In the genomic region with DNA sequence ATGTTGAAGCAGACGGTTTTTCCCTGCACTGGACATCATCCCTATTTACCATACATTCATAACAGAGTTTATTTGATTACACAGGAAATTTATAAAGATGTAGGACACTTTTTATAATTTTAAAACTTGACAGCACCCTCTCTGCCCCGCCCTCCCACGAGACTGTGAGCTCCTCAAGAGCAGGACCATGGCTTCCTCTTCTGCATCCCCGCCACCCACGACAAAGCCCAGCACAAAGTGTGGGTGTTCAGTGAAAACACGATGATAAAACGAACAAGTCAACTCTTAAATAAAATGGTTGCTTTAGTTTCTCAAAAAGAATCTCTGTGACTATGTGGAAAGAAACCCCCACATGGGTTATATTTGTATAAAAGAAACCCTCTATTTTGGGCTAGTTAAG, we compare ENCODE assay signal across 29 mouse cellular contexts.
DNase-seq lines count a peak whose midpoint lies in the region; ATAC-seq lines count a peak whose summit lies in the region.
"Had no signal": no experiment of that assay in that cellular context is flagged by ENCODE, and none has a peak within 500 bp of the region (broad histone marks: within the 10 kb centered on the region; RNA-seq: fewer than 3 reads in every experiment).

No protein-coding gene starts in this region.

- H3K27ac ChIP-seq in forebrain, embryonic 12.5 days: no peak overlapping the region
- H3K27ac ChIP-seq: embryonic facial prominence, embryonic 13.5 days; forebrain, embryonic 10.5 days; gastrocnemius, adult 2 months; hindbrain, embryonic 10.5 days; hindbrain, postnatal 0 days; kidney, postnatal 0 days; liver, embryonic 15.5 days had no signal

- H3K4me1 ChIP-seq in forebrain, embryonic 12.5 days: no peaks in the 10 kb centered on the region
- H3K4me1 ChIP-seq: embryonic facial prominence, embryonic 13.5 days; hindbrain, embryonic 10.5 days; liver, embryonic 15.5 days had no signal

- no peak overlapping the region for H3K4me2 ChIP-seq in forebrain, embryonic 12.5 days
- H3K4me2 ChIP-seq: embryonic facial prominence, embryonic 13.5 days; liver, embryonic 15.5 days; lung, embryonic 14.5 days had no signal

- no peaks in the 10 kb centered on the region for H3K27me3 ChIP-seq in forebrain, embryonic 12.5 days
- H3K27me3 ChIP-seq: embryonic facial prominence, embryonic 13.5 days; liver, embryonic 15.5 days had no signal

- H3K9ac ChIP-seq in forebrain, embryonic 12.5 days: no peak overlapping the region
- H3K9ac ChIP-seq: embryonic facial prominence, embryonic 13.5 days; forebrain, postnatal 0 days; liver, embryonic 15.5 days; lung, embryonic 14.5 days had no signal

- 91% methylated on average over 7 of the region's 7 CpGs for WGBS in forebrain, embryonic 12.5 days

- DNase-seq in layer of hippocampus, adult 9-11 months: peak; percentile 33
- no peak for DNase-seq in layer of hippocampus, postnatal 14 days (ENCODE audit: low spot score in 2 of 2)
- DNase-seq in frontal cortex, adult 2 months (ENCODE audit: extremely low spot score in 1 of 2, low spot score in 1 of 2): peak; percentile 28 to 71
- peak; percentile 26 to 44 for DNase-seq in left cerebral cortex, postnatal 14 days (ENCODE audit: low spot score in 2 of 2)
- DNase-seq in right cerebral cortex, postnatal 25 days: peak; percentile 42
- DNase-seq in spleen, postnatal 14 days (ENCODE audit: low spot score in 2 of 2): no peak
- DNase-seq in cerebellum, postnatal 4 days (ENCODE audit: low spot score in 2 of 2): no peak
- DNase-seq: adrenal gland, postnatal 10 days; cerebellum, adult 11 months; cerebellum, adult 9-10 months; cerebellum, postnatal 36 days; gastrocnemius, adult 2 months; heart, postnatal 14 days; kidney, adult 8-10 months; lung, embryonic 14.5 days; lung, postnatal 14 days; midbrain, embryonic 14.5 days; thymus, adult 18-20 months; thymus, postnatal 36 days had no signal

- no peak for ATAC-seq in forebrain, embryonic 12.5 days (ENCODE audit: low FRiP score)
- ATAC-seq: forebrain, postnatal 0 days; hindbrain, postnatal 0 days; intestine, embryonic 16.5 days; Patski had no signal

- H3K4me3 ChIP-seq in forebrain, embryonic 12.5 days (replicated peaks): no peak overlapping the region
- H3K4me3 ChIP-seq: embryonic facial prominence, embryonic 13.5 days; forebrain, embryonic 10.5 days; gastrocnemius, adult 2 months; hindbrain, embryonic 10.5 days; liver, embryonic 15.5 days had no signal

- no peaks in the 10 kb centered on the region for H3K36me3 ChIP-seq in forebrain, embryonic 12.5 days (replicated peaks)
- H3K36me3 ChIP-seq: embryonic facial prominence, embryonic 13.5 days; forebrain, embryonic 10.5 days; hindbrain, embryonic 10.5 days; liver, embryonic 15.5 days had no signal

- intact Hi-C loops in left cerebral cortex, postnatal 14 days (cut with DNase I): loop anchor here (10.0 kb wide), 1 partner anchor 112 kb away; a partner anchor contains a TSS

- no peaks in the 10 kb centered on the region for H3K9me3 ChIP-seq in forebrain, embryonic 12.5 days
- H3K9me3 ChIP-seq: embryonic facial prominence, embryonic 13.5 days; forebrain, embryonic 10.5 days; hindbrain, embryonic 10.5 days; liver, embryonic 15.5 days had no signal

Comparison
In these comparisons a context has a peak if more than half of its experiments do, and no peak if none do; other contexts are left out.
1. DNase-seq: peak in layer of hippocampus, adult 9-11 months (single experiment), frontal cortex, adult 2 months (2 of 2), left cerebral cortex, postnatal 14 days (2 of 2) and right cerebral cortex, postnatal 25 days (single experiment); none in layer of hippocampus, postnatal 14 days (0 of 2), spleen, postnatal 14 days (0 of 2) and cerebellum, postnatal 4 days (0 of 2).